ENCODE assay signal across 13 mouse cellular contexts in genomic region chr1:90311016-90311415, GRCm38 (mm10).
"Had no signal": no experiment of that assay in that cellular context is flagged by ENCODE, and none has a peak within 500 bp of the region (broad histone marks: within the 10 kb centered on the region; RNA-seq: fewer than 3 reads in every experiment).

No protein-coding gene starts in this region.

- H3K4me3 ChIP-seq: intestine, embryonic 15.5 days; layer of hippocampus, adult 2 months; left cerebral cortex, adult 2 months; limb, embryonic 15.5 days; liver, embryonic 12.5 days; midbrain, embryonic 10.5 days had no signal

- H3K36me3 ChIP-seq: intestine, embryonic 15.5 days; limb, embryonic 15.5 days; liver, embryonic 12.5 days; midbrain, embryonic 10.5 days had no signal

- H3K4me1 ChIP-seq: intestine, embryonic 15.5 days; liver, embryonic 12.5 days had no signal

- H3K9ac ChIP-seq: intestine, embryonic 15.5 days; limb, embryonic 15.5 days; liver, embryonic 12.5 days had no signal

- DNase-seq: kidney, adult 2 months; kidney, postnatal 4 days; midbrain, embryonic 14.5 days; right cerebral cortex, postnatal 14 days; thymus, postnatal 4 days had no signal

- H3K27me3 ChIP-seq: intestine, embryonic 15.5 days; limb, embryonic 15.5 days had no signal

- ATAC-seq: intestine, embryonic 15.5 days; liver, embryonic 12.5 days; lung, postnatal 0 days had no signal

- H3K27ac ChIP-seq: intestine, embryonic 15.5 days; kidney, postnatal 0 days; layer of hippocampus, adult 2 months; left cerebral cortex, adult 2 months; limb, embryonic 15.5 days; liver, embryonic 12.5 days had no signal

- H3K9me3 ChIP-seq: intestine, embryonic 15.5 days; limb, embryonic 15.5 days; liver, embryonic 12.5 days; midbrain, embryonic 10.5 days had no signal

- H3K4me2 ChIP-seq: intestine, embryonic 15.5 days; limb, embryonic 15.5 days; liver, embryonic 12.5 days had no signal
